Mouse (Mus musculus): Measurements from ENCODE around the gene Mgat4b. TPM values are rescaled to one million over a fixed set of nuclear protein-coding genes. Genes with fewer than 3 reads are reported as not detected.

Gene Mgat4b
- polyA plus RNA-seq, 1 experiment, result 123 TPM

- no peak for DNase-seq (ENCODE audit: low read depth, low spot score)
- 83% methylated on average over 4 of the region's 5 CpGs for WGBS
Observed at GRCm38 (mm10) chr11:50198219-50198846, 12.4 kb upstream of the Mgat4b start.

- DNase-seq (ENCODE audit: low read depth, low spot score), result no peak
- 93% methylated on average over 2 of the region's 2 CpGs for WGBS
Observed at GRCm38 (mm10) chr11:50198916-50199315, 11.8 kb upstream of the Mgat4b start.

DNA sequence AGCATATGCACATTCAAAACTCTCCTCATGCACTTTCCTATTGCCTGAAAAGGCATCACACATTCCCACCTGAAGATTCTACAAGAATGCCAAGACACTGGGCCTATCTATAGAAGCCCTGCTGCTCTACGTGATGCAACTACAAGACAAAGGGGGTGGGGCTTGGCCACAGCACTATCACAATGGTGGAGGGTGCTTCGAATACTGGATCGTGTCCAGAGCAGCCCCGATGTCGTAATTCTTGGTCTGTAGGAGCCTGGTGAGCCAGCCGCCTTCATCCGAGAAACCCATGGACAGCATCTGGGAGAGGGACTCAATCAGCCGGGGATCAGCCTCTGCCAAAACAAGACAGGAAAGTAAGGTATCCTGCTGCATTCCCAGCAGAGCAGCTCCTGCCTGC is 10.1 kb upstream of the Mgat4b start:
- no peak for DNase-seq (ENCODE audit: low read depth, low spot score)
- 66% methylated on average over 8 of the region's 8 CpGs for WGBS

DNA sequence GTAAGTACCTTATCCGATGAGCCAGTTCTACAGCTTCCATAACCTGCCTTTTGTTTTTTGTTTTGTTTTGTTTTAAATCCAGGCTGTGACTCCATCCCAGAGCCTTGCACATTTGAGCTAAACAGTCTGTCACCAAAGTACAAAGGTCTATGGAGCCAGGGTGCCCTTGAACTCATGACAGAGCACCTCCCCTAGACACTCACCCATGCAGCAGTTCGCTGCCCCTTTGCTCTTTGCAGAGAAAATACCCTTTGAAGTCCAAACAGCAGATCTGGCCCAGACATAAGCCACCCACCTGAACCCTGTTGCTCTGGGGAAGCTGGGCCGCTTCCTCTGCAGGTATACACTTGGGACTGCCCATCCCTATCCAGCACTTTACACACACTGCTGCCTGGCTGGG is 9.1 kb upstream of the Mgat4b start:
- WGBS, result 89% methylated on average over 3 of the region's 3 CpGs
- no peak for DNase-seq (ENCODE audit: low read depth, low spot score)

DNA sequence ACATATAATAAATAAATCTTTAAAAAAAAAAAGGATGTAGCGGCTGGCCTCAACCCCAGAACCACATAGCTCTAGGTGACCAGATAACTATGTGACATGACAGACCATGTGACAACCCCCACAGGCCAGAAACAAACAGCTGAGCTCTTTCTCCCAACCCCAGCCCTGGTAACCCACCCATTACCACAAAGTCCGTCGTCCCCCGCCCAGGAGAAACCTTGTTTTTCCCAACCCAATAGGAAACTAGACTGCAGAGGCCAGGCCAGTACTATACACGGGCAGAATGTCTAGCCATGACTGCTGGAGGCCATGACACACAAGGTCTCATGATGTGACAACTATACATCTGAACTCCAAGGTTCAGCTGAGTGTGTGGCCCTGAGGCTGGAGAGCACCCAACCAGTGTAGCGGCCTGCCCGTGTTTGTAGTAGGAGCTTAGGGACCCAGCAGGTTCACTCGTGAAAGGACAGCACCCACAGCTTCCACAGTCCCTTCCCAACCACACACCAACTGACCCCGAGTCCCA is 7.3 kb upstream of the Mgat4b start:
- DNase-seq (ENCODE audit: low read depth, low spot score), result no peak
- 81% methylated on average over 9 of the region's 9 CpGs for WGBS

DNA sequence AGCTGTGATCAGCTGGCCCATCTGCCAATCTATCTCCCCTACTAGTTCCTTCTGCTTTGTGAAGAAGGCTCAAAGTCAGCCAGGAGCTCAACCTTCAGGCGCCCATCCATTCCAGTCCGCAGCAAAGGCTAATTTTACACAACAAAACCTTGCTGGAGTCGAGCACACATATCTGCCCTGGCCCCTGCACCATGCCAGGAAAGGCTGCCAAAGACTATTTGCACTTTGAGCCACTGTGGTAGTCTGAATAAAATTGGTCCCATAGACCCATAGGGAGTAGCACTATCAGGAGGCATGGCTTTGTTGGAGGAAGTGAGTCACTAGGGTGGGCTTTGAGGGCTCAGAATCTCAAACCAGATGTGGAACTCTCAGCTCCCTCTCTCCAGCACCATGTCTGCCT is 5.3 kb upstream of the Mgat4b start:
- no peak for DNase-seq (ENCODE audit: low read depth, low spot score)
- 66% methylated on average over 3 of the region's 3 CpGs for WGBS

DNA sequence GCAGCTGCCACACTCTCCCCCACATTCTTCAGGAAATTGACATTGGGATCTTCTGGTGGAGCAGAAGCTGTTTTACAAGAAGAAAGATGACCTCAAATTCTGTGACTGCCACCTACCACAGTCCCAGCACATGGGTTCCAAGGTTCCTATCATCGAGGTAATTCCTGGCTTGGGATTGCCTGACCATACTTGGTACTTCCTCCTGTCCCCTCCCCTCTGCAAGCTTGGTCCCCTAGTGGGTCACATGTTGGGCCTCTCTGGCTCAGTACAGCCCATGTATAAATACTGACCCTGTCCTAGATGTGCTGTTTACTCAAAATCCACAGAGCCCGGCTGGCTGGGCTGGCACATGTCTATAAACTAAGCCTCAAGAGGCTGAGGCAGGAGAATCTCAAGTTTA is 4.7 kb upstream of the Mgat4b start:
- no peak for DNase-seq (ENCODE audit: low read depth, low spot score)
- WGBS, result 58% methylated on average over 2 of the region's 2 CpGs

- DNase-seq (ENCODE audit: low read depth, low spot score), result no peak
- WGBS, result 95% methylated on average over 14 of the region's 14 CpGs
Observed at GRCm38 (mm10) chr11:50207344-50207743, 3.3 kb upstream of the Mgat4b start.

GRCm38 (mm10) chr11:50208039-50208438 is 2.7 kb upstream of the Mgat4b start:
- 91% methylated on average over 5 of the region's 5 CpGs for WGBS

DNA sequence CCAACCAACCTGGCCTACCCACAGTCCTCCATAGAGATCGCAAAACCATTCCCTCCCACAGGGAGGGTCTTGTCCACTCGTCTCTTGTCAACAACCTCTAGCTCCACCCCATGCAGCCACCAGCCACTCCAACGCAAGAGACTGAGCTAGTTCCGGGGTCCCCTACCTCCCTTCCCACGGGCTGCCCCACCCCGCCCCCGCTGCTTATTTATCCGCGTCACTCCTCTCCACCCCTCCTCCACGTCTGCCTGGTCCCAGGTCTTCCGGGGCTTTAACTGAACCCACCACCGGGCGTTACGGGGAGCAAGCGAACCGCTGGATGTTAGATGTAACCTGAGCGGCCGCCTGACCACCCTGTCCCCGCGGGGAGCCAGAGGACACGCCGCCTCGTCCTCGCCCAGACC is 587 bp upstream of the Mgat4b start:
- no peak for DNase-seq (ENCODE audit: low read depth, low spot score)
- under 1% methylated on average over 24 of the region's 24 CpGs for WGBS

More at GRCm38 (mm10) chr11:50208039-50208438, 2.7 kb upstream of the Mgat4b start:
- DNase-seq (ENCODE audit: low read depth, low spot score), result no peak

GRCm38 (mm10) chr11:50211322-50212059 is 801 bp downstream of the Mgat4b start:
- WGBS, result 75% methylated on average over 3 of the region's 3 CpGs
- no peak for DNase-seq (ENCODE audit: low read depth, low spot score)

DNA sequence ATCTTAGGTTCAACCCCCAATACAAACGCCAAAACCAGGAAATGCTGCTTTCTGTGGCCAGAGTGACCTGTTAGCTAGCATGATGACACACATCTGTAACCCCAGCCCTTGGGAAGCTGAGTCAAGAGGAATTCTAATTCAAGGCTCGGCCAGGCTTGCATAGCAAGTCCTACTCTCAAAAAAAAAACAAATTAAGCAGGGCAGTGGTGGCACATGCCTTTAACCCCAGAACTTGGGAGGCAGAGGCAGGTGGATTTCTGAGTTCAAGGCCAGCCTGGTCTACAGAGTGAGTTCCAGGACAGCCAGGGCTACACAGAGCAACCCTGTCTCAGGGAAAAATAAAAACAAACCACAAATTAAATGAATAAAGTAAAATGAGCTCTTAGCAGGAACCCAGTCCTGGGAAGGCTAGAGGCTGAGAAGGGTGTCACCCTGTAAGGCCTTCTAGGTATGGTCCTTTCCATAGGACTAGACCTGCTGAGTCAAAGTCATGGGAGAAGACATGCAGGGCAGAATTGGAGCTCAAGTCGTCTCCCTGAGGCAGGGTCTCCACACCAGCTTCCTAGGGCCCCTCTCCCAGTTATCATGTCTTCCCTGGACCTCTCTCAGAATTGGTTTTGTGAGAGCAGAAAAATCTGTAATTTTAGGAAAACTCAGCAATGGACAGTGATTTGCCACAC is 1.5 kb downstream of the Mgat4b start:
- no peak for DNase-seq (ENCODE audit: low read depth, low spot score)
- WGBS, result 47% methylated on average over 3 of the region's 3 CpGs

- 17% methylated on average over 11 of the region's 11 CpGs for WGBS
- no peak for DNase-seq (ENCODE audit: low read depth, low spot score)
Observed at GRCm38 (mm10) chr11:50212848-50213758, 2.4 kb downstream of the Mgat4b start.

- no peak for DNase-seq (ENCODE audit: low read depth, low spot score)
- 90% methylated on average over 6 of the region's 6 CpGs for WGBS
Observed at GRCm38 (mm10) chr11:50214631-50215030, 3.9 kb downstream of the Mgat4b start.

DNA sequence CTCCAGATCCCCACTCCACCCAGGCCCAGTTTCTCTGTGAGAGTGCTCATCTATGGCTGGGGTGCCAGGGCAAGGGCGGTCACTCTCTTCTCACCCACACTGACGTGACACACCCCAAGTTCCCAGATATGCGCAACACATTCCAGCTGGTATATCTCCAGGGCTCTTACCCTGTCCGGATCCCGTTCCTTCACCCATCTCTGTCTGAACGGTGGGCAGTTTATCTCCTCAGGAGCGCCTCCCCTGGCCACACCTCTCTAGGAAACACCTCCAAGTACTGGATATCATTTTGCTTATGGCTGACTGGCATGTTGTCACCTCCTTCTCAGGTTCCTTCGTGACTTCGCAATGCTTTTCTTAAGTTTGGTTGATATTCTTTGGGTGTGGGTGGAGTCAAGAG is 4.9 kb downstream of the Mgat4b start:
- WGBS, result 75% methylated on average over 9 of the region's 9 CpGs

DNA sequence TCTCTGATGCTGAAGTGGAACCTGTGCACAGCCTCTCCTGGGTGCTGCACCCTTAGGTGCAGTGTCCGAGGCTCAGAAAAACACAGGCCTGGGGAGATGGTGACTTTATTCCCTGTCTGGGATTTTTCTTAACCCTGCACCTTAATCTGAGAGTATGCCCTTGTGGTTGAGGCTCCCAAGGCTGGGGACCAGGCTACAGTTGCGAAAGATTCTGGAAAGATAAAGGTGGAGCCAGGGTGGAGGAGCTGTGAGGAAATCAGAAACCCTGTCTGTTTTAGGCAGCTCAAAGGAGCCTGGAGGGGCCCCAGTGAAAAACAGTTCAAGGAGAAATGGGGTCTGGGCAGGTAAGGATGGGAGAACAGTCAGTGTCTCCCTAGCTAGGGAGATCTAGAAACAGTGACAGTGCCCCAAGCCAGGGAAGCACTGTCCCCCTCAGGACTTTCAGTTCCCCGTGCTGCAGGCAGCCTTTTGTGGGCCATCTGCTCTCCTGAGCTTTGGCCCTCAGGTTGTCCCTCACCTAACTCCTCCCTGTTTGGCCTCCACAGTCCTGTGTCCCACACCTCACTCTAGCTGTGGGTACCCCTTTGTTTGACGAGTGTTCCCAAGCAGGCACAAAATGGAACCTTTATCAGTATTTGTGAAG is 6.2 kb downstream of the Mgat4b start:
- no peak for DNase-seq (ENCODE audit: low read depth, low spot score)
- 79% methylated on average over 4 of the region's 4 CpGs for WGBS

More for the DNA sequence above, 4.9 kb downstream of the Mgat4b start:
- DNase-seq (ENCODE audit: low read depth, low spot score), result no peak

DNA sequence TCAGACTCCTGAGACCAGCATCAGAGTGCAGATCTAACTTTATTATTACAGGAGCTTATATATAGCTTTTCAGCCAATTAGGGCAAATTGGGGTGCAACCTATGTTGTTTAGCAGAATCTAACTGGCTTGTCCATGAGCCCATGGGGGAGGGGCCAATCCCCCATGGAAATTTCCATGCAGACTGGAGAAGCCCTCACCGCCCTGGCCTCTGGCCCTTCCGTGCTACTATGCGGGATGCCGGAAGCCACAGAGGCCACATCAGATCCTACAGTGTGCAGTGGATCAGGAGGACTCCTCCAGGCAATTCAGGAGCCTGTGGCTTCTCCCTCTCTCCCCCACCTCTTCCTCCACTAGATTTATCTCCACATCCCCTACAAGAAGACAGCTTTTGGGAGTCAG is 7.1 kb downstream of the Mgat4b start:
- WGBS, result 60% methylated on average over 4 of the region's 4 CpGs
- DNase-seq (ENCODE audit: low read depth, low spot score), result no peak

- DNase-seq (ENCODE audit: low read depth, low spot score), result no peak
- WGBS, result 13% methylated on average over 2 of the region's 2 CpGs
Observed at GRCm38 (mm10) chr11:50219833-50220232, 9.1 kb downstream of the Mgat4b start.
